Mouse (Mus musculus) testis, adult 2 months (tissue): ENCODE measurements around the gene Cuta.

Experiments
- CTCF ChIP-seq: fragments of 200-500 bp; IDR thresholded peaks from 2 replicates; pipeline ENCODE4 v1.5.1; 2012; ENCODE audit warnings: low read depth, mild to moderate bottlenecking, inconsistent platforms, low read length, moderate library complexity; ENCODE audit not compliant: control insufficient read depth, insufficient read depth, insufficient replicate concordance
- POLR2A ChIP-seq: fragments of 200-500 bp; IDR thresholded peaks from 2 replicates; pipeline ENCODE4 v1.6.1; 2012; ENCODE audit warnings: low read depth, mild to moderate bottlenecking, inconsistent platforms, low read length, moderate library complexity; ENCODE audit not compliant: control insufficient read depth

DNA sequence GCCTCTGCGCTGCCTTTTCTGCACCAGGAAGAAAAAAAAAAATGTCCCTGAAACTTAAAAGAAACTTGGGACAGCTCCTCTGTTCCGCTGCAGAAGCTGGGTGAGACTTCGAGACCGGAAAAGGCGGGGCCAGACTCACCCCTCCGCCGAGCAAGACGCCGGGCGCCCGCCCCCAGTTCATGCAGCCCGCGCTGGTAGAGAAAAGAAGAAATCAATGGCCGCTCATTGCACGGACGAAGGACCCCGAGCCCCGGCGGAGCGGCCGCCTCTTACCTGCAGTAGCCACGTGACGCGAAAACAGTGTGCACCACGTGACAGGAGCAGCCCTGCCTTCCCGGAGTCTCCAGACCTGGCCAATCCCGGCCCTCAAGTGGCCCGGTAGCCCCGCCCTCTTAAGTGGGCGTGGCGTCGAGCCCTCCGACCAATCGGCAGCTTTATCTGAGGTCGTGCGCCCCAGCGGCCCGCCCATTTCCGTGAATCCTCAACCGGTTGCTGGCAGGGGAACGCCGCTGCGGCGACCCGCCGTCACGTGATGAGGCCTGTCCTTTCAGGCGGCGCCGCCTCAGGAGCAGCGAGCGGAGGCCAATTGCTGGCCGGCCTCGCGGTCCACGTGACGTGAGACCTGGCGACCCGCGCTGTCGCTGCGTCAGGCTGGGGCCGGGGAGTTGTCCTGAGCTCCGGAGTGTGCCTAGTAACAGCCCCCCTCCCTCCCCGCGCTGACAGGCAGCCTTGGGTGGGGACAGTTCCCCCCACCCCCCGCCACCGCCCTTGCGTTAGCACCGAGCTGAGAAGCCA lies at the start of gene Cuta:
- TF ChIP-seq CTCF (no peak), POLR2A (peak; percentile 78)
